Mouse (Mus musculus) stomach, postnatal 0 days (tissue): ENCODE results near the gene 1700003F12Rik. TPM values are rescaled to one million over a fixed set of nuclear protein-coding genes. Genes with fewer than 3 reads are reported as not detected.

Source experiments
- ATAC-seq: fragments of 200-750 bp; cut with Nextera tagmentation; 2 replicates; pipeline ENCODE4 v1.8.0; 2017; ENCODE audit not compliant: low FRiP score, low TSS enrichment
- DNase-seq: peaks from one replicate; pipeline ENCODE4 v3.0.0-alpha.2; 2016; ENCODE audit warnings: low spot score
- H3K27ac ChIP-seq: fragments of 300-500 bp; sonication (generic); replicated peaks from 2 replicates; pipeline ENCODE4 v1.5.1; 2014; ENCODE audit warnings: mild to moderate bottlenecking, control low read depth
- H3K27me3 ChIP-seq: fragments of 300-500 bp; sonication (generic); 2 replicates; pipeline ENCODE4 v1.6.1; 2014; ENCODE audit warnings: low read length; ENCODE audit not compliant: control insufficient read depth, insufficient read depth
- H3K36me3 ChIP-seq: fragments of 300-500 bp; sonication (generic); 2 replicates; pipeline ENCODE4 v1.6.1; 2014; ENCODE audit warnings: low read length, mixed read lengths; ENCODE audit not compliant: control insufficient read depth, insufficient read depth
- H3K4me1 ChIP-seq: fragments of 300-500 bp; sonication (generic); replicated peaks from 2 replicates; pipeline ENCODE4 v1.6.1; 2014; ENCODE audit warnings: antibody characterized with exemption; ENCODE audit not compliant: control insufficient read depth, insufficient read depth
- H3K4me2 ChIP-seq: fragments of 300-500 bp; sonication (generic); replicated peaks from 2 replicates; pipeline ENCODE4 v1.6.1; 2014; ENCODE audit warnings: low read depth, mild to moderate bottlenecking, control low read depth, moderate library complexity
- H3K4me3 ChIP-seq: fragments of 300-500 bp; sonication (generic); 2 replicates; pipeline ENCODE4 v1.5.1; 2014; ENCODE audit warnings: low read depth, low read length, control low read depth
- H3K9ac ChIP-seq: fragments of 300-500 bp; sonication (generic); 2 replicates; pipeline ENCODE4 v1.6.1; 2014; ENCODE audit warnings: mild to moderate bottlenecking, low read length, control low read depth, mixed read lengths
- H3K9me3 ChIP-seq: fragments of 300-500 bp; sonication (generic); 2 replicates; pipeline ENCODE4 v1.6.1; 2016; ENCODE audit warnings: low read length; ENCODE audit not compliant: control insufficient read depth
- CTCF ChIP-seq: IDR thresholded peaks from 2 replicates; pipeline ENCODE4 v1.5.1; 2016; ENCODE audit warnings: antibody characterized with exemption, low read depth, mild to moderate bottlenecking, moderate library complexity
- EP300 ChIP-seq: optimal IDR thresholded peaks from 2 replicates; pipeline ENCODE3; 2016; ENCODE audit warnings: antibody characterized with exemption
- WGBS: fragments of 180-500 bp; shearing (Covaris S2); extraction: QIAGEN DNeasy Blood & Tissue Kit; methylation state at CpG from one replicate; pipeline ENCODE4 v1.1.7; 2014; 5-methylcytosine and 5-hydroxymethylcytosine counted together
- polyA plus RNA-seq: library from polyadenylated mRNA; unstranded; fragments of >200 nt; fragmentation: Nextera tagmentation; extraction: Ambion mirVana; gene quantifications from 2 replicates; pipeline ENCODE4 v1.2.1, GENCODE M21; 2015

1700003F12Rik gene
- polyA plus RNA-seq, 1 experiment from 2014 or later: 0.89 TPM

GRCm38 (mm10) chr2:154595775-154596174 lies 48.9 kb downstream of the 1700003F12Rik start:
- peak overlapping the region; percentile 35; the same call in 1 of the 2 replicates for H3K27ac ChIP-seq
- 67% methylated on average over 5 of the region's 5 CpGs for WGBS
- peaks cover 5% of the 10 kb centered on the region; the same call in 1 of the 2 replicates for H3K36me3 ChIP-seq
- no peak overlapping the region for H3K4me2 ChIP-seq
- H3K27me3 ChIP-seq: no peaks in the 10 kb centered on the region
- no peaks in the 10 kb centered on the region for H3K9me3 ChIP-seq
- no peak for ATAC-seq
- H3K9ac ChIP-seq: no peak overlapping the region
- no peaks in the 10 kb centered on the region for H3K4me1 ChIP-seq
- H3K4me3 ChIP-seq: no peak overlapping the region
- no peak for TF ChIP-seq EP300
- no peak for TF ChIP-seq CTCF
- DNase-seq: no peak

- no peaks in the 10 kb centered on the region for H3K9me3 ChIP-seq
- H3K36me3 ChIP-seq: peaks cover 5% of the 10 kb centered on the region; the same call in 1 of the 2 replicates
- no peak for TF ChIP-seq CTCF
- no peak for TF ChIP-seq EP300
- no peak overlapping the region for H3K27ac ChIP-seq
- H3K9ac ChIP-seq: no peak overlapping the region
- H3K27me3 ChIP-seq: no peaks in the 10 kb centered on the region
- DNase-seq (no peak), ATAC-seq (no peak)
- no peak overlapping the region for H3K4me2 ChIP-seq
- WGBS: 81% methylated on average over 3 of the region's 3 CpGs
- no peak overlapping the region for H3K4me3 ChIP-seq
- H3K4me1 ChIP-seq: no peaks in the 10 kb centered on the region
Measured at GRCm38 (mm10) chr2:154597399-154597798, 50.5 kb downstream of the 1700003F12Rik start.

Other genes with a start within 250 kb of the 1700003F12Rik start
- gene Bpifb9b, start 239.9 kb upstream of the 1700003F12Rik start, polyA plus RNA-seq: not detected in 2 replicates
- 6.2 and 25.9 TPM in 2 replicates for gene Cdk5rap1, start 174.1 kb upstream of the 1700003F12Rik start, polyA plus RNA-seq
- gene Snta1, start 139.0 kb upstream of the 1700003F12Rik start, polyA plus RNA-seq: 6.7 and 7.2 TPM in 2 replicates
- gene Cbfa2t2, start 110.6 kb upstream of the 1700003F12Rik start, polyA plus RNA-seq: 10.3 and 10.4 TPM in 2 replicates
- not detected in 2 replicates for gene Actl10, start 4.7 kb downstream of the 1700003F12Rik start, polyA plus RNA-seq
- gene Necab3, start 11.8 kb downstream of the 1700003F12Rik start, polyA plus RNA-seq: 0.50 and 0.70 TPM in 2 replicates
- 5.7 and 6.1 TPM in 2 replicates for gene E2f1, start 22.8 kb downstream of the 1700003F12Rik start, polyA plus RNA-seq
- gene Pxmp4, start 56.6 kb downstream of the 1700003F12Rik start, polyA plus RNA-seq: 49.7 and 52.8 TPM in 2 replicates
- 0.27 and 0.45 TPM in 2 replicates for gene Zfp341, start 66.2 kb downstream of the 1700003F12Rik start, polyA plus RNA-seq
- gene 4930519P11Rik, start 66.4 kb downstream of the 1700003F12Rik start, polyA plus RNA-seq: 0.22 and 0.28 TPM in 2 replicates
- gene Chmp4b, start 104.6 kb downstream of the 1700003F12Rik start, polyA plus RNA-seq: 37.3 and 42.7 TPM in 2 replicates
- gene Gm14214, start 222.9 kb downstream of the 1700003F12Rik start, polyA plus RNA-seq: not detected in 2 replicates
- gene Raly, start 244.0 kb downstream of the 1700003F12Rik start, polyA plus RNA-seq: 16.8 and 18.7 TPM in 2 replicates
- 0.41 and 0.65 TPM in 2 replicates for gene a, start 244.3 kb downstream of the 1700003F12Rik start, polyA plus RNA-seq